In genomic region chr7:92832395-92832794, GRCm38 (mm10) we compare ENCODE assay signal across 13 mouse cellular contexts.
"Had no signal": no experiment of that assay in that cellular context is flagged by ENCODE, and none has a peak within 500 bp of the region (broad histone marks: within the 10 kb centered on the region; RNA-seq: fewer than 3 reads in every experiment).

No protein-coding gene starts in this region.

- H3K4me2 ChIP-seq: limb, embryonic 15.5 days; liver, embryonic 12.5 days; lung, embryonic 15.5 days; midbrain, embryonic 13.5 days; neural tube, embryonic 15.5 days had no signal

- H3K4me1 ChIP-seq: limb, embryonic 15.5 days; liver, embryonic 12.5 days; lung, embryonic 15.5 days; midbrain, embryonic 13.5 days; neural tube, embryonic 15.5 days had no signal

- H3K4me3 ChIP-seq: limb, embryonic 15.5 days; liver, embryonic 12.5 days; lung, embryonic 15.5 days; midbrain, embryonic 13.5 days; neural tube, embryonic 15.5 days had no signal

- ATAC-seq: liver, embryonic 12.5 days; midbrain, embryonic 13.5 days had no signal

- DNase-seq: kidney, adult 9 months; kidney, postnatal 4 days; layer of hippocampus, postnatal 36 days; lung, postnatal 14 days; spleen, adult 18-20 months; thymus, adult 18-20 months; thymus, postnatal 14 days had no signal

- H3K27me3 ChIP-seq: limb, embryonic 15.5 days; liver, embryonic 12.5 days; lung, embryonic 15.5 days; midbrain, embryonic 13.5 days; neural tube, embryonic 15.5 days had no signal

- H3K27ac ChIP-seq: kidney, postnatal 0 days; limb, embryonic 15.5 days; liver, embryonic 12.5 days; lung, embryonic 15.5 days; midbrain, embryonic 13.5 days; neural tube, embryonic 15.5 days had no signal

- H3K36me3 ChIP-seq: liver, embryonic 12.5 days; lung, embryonic 15.5 days had no signal

- H3K9me3 ChIP-seq: limb, embryonic 15.5 days; liver, embryonic 12.5 days; lung, embryonic 15.5 days; midbrain, embryonic 13.5 days; neural tube, embryonic 15.5 days had no signal

- H3K9ac ChIP-seq: limb, embryonic 15.5 days; liver, embryonic 12.5 days; lung, embryonic 15.5 days; midbrain, embryonic 13.5 days; neural tube, embryonic 15.5 days had no signal
